Mouse (Mus musculus) kidney, postnatal 36 days (tissue): ENCODE data around the gene Itgb4.
A peak's percentile ranks its signal among the peaks of the same experiment; 100 is the strongest.

ENCODE experiments used
- DNase-seq, 2 experiments: peaks; one replicate each; pipeline ENCODE4 v3.0.0; 2021 to 2022; ENCODE audit warnings: mixed read lengths in 2 of 2

Gene Itgb4

GRCm38 (mm10) chr11:115970006-115970673 lies 4.4 kb upstream of the Itgb4 start:
- peak; percentile 44 to 46 for DNase-seq

DNA sequence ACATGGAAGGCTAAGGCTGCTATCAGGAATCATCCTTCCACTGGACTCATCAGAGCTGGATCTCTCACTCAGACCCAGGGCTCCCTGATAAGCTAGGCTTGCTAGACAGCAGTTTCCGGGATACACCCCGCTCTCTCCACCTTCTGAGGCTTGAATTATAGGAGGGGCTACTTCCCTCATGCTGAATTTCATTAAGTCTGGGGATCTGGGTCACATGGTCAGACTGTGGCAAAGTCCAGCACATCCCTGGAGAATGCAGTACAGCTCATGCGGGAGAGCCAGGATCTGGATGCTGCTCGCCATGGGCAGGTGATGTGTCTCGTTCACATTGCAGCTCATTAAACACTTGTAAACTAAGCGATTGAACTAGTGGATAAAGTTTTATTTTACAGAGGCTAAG lies 3.5 kb upstream of the Itgb4 start:
- peak; percentile 46 to 54 for DNase-seq

DNA sequence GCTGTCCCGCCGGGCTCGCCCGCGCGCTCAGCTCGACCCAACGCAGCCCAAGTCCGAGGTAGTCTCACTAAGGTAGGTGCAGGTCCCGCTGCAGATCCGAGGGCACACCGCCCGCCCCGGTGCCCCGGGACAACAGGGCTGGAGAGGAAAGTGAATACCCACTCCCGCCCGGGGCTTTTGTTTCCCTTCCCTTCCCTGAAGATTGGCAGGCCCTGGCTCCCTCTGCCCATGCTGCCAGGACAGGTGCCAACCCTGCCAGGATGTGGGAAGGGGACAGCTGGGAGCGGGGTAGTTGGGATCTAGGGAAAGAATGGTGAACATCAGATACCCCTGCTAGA lies 543 bp downstream of the Itgb4 start:
- DNase-seq = no peak

- no peak for DNase-seq
These were observed 1.0 kb downstream of the Itgb4 start for GRCm38 (mm10) chr11:115975544-115975943.

- DNase-seq = no peak
These were observed 8.0 kb downstream of the Itgb4 start for GRCm38 (mm10) chr11:115982472-115982871.

- no peak for DNase-seq
These were observed 8.8 kb downstream of the Itgb4 start for GRCm38 (mm10) chr11:115983291-115983690.

- DNase-seq = no peak
These were observed 15.2 kb downstream of the Itgb4 start for GRCm38 (mm10) chr11:115989686-115990085.

- no peak for DNase-seq
These were observed 17.6 kb downstream of the Itgb4 start for GRCm38 (mm10) chr11:115992098-115992497.

DNA sequence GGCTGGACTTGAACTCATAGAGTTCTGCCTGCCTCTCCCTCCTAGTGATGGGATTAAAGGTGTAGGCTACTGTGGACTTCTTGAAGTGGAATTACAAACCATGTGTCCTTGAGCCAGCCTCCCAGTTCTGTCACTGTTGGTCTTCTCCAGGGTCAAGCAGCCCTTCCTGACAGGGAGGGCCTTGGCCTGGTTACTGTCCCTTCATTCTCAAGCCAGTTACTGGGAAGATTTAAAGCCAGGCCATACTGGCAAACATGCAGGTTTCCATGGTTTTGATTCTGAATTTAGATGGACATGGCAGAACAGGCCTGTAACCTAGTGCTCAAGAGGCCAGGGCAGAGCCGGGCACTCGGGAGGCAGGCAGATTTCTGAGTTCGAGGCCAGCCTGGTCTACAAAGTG lies 20.7 kb downstream of the Itgb4 start:
- DNase-seq = no peak

- DNase-seq = no peak
These were observed 22.5 kb downstream of the Itgb4 start for GRCm38 (mm10) chr11:115997047-115997446.

DNA sequence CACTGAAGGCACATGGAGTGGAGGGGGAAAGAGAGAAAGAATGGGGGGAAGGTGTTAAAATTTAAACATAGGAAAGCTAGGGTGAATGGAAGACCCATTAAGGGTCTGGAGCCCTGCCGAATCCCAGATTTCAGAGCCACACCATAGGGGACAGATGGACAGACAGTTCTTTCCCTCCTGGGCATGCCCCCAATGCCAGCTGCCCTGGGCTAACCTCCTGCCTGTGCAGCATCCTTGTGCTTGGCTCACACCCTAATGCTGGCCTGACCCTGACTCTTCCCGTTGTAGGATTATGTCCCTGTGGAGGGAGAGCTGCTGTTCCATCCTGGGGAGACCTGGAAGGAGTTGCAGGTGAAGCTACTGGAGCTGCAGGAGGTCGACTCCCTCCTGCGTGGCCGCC lies 23.2 kb downstream of the Itgb4 start:
- no peak for DNase-seq

DNA sequence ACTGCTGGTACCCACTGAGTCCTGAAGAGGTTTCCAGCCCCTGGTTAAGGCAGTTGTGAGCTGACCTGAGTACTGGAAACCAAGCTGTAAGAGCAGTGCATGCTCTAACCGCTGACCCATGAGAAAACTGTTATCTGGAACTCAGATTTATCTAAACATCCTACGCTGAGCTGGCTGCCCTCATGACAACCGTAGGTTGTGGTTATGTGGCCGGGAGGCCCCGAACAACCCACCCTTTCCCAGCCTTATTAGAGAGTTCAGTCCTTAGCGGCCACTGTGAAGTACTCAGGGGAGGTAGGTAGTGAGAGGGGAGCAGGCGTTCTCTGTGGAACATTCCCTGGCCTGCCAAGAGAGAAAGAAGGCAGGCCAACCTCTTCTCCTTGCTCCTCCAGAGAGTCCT lies 24.5 kb downstream of the Itgb4 start:
- no peak for DNase-seq

- peak; percentile 81 to 92 for DNase-seq
These were observed 25.1 kb downstream of the Itgb4 start for GRCm38 (mm10) chr11:115999538-116000143.

DNA sequence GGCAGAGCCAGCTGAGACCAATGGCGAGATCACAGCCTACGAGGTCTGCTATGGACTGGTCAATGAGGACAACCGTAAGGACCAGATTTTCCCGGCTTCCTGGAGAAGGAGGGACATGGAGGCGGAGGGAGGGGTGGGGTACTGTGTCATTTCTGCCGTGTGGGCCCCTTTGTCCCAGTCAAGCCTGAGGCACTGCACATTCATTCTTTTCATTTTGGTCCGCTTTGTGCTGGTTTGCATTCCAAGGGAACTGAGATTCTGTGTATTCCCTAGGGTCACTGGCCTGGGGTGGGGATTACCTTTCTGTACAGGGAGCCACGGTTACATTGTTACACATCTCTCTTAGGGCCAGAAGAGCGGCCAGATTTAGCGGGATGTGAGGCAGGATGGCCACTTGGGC lies 26.1 kb downstream of the Itgb4 start:
- no peak for DNase-seq

- no peak for DNase-seq
These were observed 27.2 kb downstream of the Itgb4 start for GRCm38 (mm10) chr11:116001725-116002124.

DNA sequence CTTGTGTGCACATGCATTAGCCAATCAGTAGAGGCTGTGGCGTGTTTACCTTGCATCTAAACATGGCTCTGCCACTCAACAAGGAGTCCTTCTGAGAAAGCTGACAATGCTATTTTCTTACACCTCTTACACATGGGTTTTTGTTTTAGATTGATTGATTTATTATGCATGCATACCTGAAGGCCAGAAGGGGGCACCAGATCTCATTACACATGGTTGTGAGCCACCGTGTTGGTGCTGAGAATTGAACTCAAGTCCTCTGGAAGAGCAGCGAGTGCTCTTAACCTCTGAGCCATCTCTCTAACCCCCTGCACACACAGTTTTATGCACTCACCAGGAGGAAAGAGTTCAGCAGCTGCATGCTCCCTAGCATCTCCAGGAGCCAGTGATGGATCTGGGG lies 28.4 kb downstream of the Itgb4 start:
- no peak for DNase-seq

GRCm38 (mm10) chr11:116004186-116004823 lies 29.8 kb downstream of the Itgb4 start:
- no peak for DNase-seq

DNA sequence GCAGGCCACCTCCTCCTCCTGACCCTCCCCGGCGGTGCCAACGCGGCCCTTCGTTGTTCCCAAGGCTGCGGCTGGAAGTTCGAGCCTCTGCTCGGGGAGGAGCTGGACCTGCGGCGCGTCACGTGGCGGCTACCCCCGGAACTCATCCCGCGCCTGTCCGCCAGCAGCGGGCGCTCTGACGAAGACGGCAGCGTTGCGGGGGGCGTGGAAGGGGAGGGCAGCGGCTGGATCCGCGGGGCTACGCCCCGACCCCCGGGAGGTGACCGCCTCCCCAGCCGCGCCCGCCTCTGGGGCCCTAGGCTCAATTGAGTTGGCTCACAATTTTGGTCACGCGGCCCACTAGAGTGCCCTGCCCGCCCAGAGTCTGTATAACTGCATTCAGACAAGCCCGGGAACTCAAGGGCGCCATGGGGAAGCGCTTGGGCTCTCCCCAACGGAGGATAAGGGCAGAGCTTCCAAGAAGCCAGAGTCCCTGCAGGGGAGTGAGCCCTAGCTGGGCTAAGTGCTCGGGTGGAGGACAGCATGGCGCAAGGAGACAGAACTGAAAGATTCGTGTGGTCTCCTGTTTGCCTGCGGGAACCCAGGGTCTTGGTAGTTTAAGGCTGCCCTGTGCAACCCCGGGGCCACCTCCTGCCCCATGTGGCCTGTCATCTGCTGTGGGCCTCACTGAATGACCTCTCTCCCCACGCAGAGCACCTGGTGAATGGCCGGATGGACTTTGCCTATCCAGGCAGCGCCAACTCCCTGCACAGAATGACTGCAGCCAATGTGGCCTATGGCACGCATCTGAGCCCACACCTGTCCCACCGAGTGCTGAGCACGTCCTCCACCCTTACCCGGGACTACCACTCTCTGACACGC lies 30.6 kb downstream of the Itgb4 start:
- DNase-seq = peak; percentile 75 to 87

DNA sequence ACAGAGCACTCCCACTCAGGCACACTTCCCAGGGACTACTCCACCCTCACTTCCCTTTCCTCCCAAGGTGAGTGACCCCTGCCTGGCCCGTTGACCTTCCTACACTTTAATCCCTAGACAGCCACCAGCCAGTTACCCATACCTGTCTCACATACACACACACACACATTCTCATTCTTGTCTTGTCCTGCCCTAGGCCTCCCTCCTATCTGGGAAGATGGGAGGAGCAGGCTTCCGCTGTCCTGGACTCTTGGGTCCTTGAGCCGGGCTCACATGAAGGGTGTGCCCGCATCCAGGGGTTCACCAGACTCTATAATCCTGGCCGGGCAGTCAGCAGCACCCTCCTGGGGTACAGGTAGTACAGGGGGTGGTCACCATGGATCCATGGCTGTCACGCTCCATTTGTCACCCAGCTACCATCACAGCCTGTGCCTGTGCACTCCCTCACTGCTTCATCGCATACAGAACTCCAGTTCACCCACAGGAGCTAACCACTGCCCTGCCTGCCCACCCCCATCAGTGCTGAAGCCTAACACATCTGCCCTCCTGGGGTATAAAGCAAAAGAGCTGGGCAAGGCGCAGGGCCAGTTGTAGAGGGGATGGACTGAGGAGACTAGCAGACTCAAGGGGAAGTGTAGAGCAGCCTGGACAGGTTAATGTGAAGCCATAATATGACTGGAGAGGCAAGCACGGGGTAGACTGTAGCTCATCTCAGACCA lies 31.4 kb downstream of the Itgb4 start:
- peak in 1 of 2 experiments; percentile 25 for DNase-seq

DNA sequence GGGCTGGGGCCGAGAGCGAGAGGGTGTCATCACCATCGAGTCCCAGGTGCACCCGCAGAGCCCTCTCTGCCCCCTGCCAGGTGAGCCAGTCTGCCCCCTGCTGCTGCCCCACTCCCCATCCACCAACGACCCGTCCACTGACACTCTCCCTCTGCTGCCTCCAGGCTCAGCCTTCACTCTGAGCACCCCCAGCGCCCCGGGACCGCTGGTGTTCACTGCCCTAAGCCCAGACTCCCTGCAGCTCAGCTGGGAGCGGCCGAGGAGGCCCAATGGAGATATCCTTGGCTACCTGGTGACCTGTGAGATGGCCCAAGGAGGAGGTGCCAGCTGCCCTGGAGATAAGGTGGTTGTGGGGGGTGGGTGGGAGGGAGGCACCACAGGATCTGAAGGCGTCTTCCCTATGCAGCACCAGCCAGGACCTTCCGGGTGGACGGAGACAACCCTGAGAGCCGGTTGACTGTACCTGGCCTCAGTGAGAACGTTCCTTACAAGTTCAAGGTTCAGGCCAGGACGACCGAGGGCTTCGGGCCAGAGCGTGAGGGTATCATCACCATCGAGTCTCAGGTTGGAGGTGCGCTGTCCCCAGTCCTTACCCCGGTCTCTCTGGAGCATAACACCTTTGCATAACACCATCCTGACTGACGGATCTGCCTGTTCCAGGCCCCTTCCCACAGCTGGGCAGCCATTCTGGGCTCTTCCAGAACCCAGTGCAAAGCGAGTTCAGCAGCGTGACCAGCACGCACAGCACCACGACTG lies 32.8 kb downstream of the Itgb4 start:
- DNase-seq = no peak

DNA sequence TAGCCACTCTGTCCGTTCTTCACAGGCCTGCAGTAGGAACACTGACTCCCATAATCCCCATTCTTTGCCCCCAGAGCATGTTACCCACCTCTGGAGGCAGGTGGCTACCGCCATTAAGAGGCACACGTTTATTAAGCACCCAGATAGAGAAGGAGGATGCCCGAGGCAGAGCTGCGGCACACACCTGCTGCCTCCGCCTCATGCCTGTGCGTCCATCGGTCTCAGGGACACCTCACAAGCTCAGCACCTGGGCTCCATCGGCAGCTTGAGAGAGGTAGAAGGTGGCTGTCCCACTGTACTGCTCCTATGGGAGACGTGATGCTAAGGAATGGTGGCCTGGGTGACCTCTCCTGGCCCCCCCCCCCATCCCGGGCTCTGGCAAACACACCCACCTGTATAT lies 33.9 kb downstream of the Itgb4 start:
- no peak for DNase-seq

GRCm38 (mm10) chr11:116008832-116009375 lies 34.4 kb downstream of the Itgb4 start:
- DNase-seq = no peak
